Mouse (Mus musculus) adrenal gland, postnatal 0 days (tissue): Measurements from ENCODE around the gene Ebf4. TPM values are rescaled to one million over a fixed set of nuclear protein-coding genes. Genes with fewer than 3 reads are reported as not detected.

Experiments
- polyA plus RNA-seq: library from polyadenylated mRNA; unstranded; fragments of >200 nt; fragmentation: Nextera tagmentation; extraction: Ambion mirVana; gene quantifications from 2 replicates; pipeline ENCODE4 v1.2.1, GENCODE M21; 2015

The Ebf4 gene
- polyA plus RNA-seq = 3.4 and 4.7 TPM in 2 replicates

GRCm38 (mm10) chr2:130294936-130295277, at the start of gene Ebf4:
Gene Ebf4, plus strand, starts transcription at chr2:130295169.

GRCm38 (mm10) chr2:130274149-130274861, 20.7 kb upstream of the Ebf4 start, which contains the start of gene Nop56:
Gene Nop56, plus strand, starts transcription at chr2:130274430.

GRCm38 (mm10) chr2:130283854-130284654, 10.9 kb upstream of the Ebf4 start, which contains the start of gene Idh3b:
Gene Idh3b, minus strand, starts transcription at chr2:130284547.

GRCm38 (mm10) chr2:130397186-130397985, 102.4 kb downstream of the Ebf4 start, which contains the start of gene Cpxm1:
Gene Cpxm1, minus strand, starts transcription at chr2:130397574.

GRCm38 (mm10) chr2:130404939-130405338, 110.0 kb downstream of the Ebf4 start, which contains the start of the genes Gm28372 and 1700020A23Rik:
Gene Gm28372, plus strand, starts transcription at chr2:130405239.
Gene 1700020A23Rik, plus strand, starts transcription at chr2:130405259.

GRCm38 (mm10) chr2:130406178-130406577, 111.2 kb downstream of the Ebf4 start, which contains the start of gene Tmem239:
Gene Tmem239, plus strand, starts transcription at chr2:130406478.

Other genes starting within 250 kb of the Ebf4 start
- gene Tgm6, start 182.8 kb upstream of the Ebf4 start, polyA plus RNA-seq = 0.06 TPM in 1 of 2 replicates, not detected in the other
- gene Snrpb, start 115.8 kb upstream of the Ebf4 start, polyA plus RNA-seq = 329 and 360 TPM in 2 replicates
- not detected in 2 replicates for gene Tmc2, start 100.0 kb upstream of the Ebf4 start, polyA plus RNA-seq
- gene Nop56, start 20.7 kb upstream of the Ebf4 start, polyA plus RNA-seq = 83.8 and 131 TPM in 2 replicates
- 134 and 179 TPM in 2 replicates for gene Idh3b, start 10.6 kb upstream of the Ebf4 start, polyA plus RNA-seq
- gene Cpxm1, start 102.4 kb downstream of the Ebf4 start, polyA plus RNA-seq = 26.7 and 37.1 TPM in 2 replicates
- not detected in 2 replicates for gene Gm28372, start 110.1 kb downstream of the Ebf4 start, polyA plus RNA-seq
- gene 1700020A23Rik, start 110.1 kb downstream of the Ebf4 start, polyA plus RNA-seq = 0.39 TPM in 1 of 2 replicates, not detected in the other
- 0.10 TPM in 1 of 2 replicates, not detected in the other for gene Tmem239, start 111.3 kb downstream of the Ebf4 start, polyA plus RNA-seq
- 39.7 and 58.6 TPM in 2 replicates for gene Vps16, start 129.2 kb downstream of the Ebf4 start, polyA plus RNA-seq
- 8.3 and 11.9 TPM in 2 replicates for gene Pced1a, start 129.5 kb downstream of the Ebf4 start, polyA plus RNA-seq
- gene Ptpra, start 155.1 kb downstream of the Ebf4 start, polyA plus RNA-seq = 81.1 and 88.3 TPM in 2 replicates